Mouse (Mus musculus) urinary bladder, postnatal 14 days (tissue): ENCODE measurements around the gene Nrxn2.

Source experiments
- DNase-seq: peaks from one replicate; pipeline ENCODE4 v3.0.0; 2021; ENCODE audit warnings: low spot score

Nrxn2 gene

GRCm38 (mm10) chr19:6418233-6418879, at the start of gene Nrxn2:
TSS of gene Nrxn2 (plus strand) at chr19:6418731.
- peak; percentile 86 for DNase-seq

- no peak for DNase-seq
These were observed 48.4 kb upstream of the Nrxn2 start for GRCm38 (mm10) chr19:6370175-6370574.

DNA sequence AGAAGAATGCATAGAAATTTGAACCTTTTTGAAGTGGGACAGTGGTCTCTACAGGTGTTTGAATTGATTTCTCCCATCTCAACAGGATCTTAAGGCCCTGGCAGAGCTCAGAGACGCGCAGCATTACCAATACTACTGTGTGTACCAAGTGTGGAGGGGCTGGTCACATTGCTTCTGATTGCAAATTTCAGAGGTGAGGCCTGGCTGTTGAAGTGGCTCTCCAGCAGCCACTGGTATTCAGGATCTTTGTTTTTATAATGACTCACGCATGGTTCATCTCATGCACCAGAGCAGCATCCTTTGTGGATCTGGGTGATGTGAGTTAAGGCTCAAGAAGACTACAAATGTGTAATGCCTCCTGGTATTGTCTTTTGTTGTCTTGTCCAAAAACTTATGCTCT, 46.1 kb upstream of the Nrxn2 start:
- DNase-seq, result no peak

DNA sequence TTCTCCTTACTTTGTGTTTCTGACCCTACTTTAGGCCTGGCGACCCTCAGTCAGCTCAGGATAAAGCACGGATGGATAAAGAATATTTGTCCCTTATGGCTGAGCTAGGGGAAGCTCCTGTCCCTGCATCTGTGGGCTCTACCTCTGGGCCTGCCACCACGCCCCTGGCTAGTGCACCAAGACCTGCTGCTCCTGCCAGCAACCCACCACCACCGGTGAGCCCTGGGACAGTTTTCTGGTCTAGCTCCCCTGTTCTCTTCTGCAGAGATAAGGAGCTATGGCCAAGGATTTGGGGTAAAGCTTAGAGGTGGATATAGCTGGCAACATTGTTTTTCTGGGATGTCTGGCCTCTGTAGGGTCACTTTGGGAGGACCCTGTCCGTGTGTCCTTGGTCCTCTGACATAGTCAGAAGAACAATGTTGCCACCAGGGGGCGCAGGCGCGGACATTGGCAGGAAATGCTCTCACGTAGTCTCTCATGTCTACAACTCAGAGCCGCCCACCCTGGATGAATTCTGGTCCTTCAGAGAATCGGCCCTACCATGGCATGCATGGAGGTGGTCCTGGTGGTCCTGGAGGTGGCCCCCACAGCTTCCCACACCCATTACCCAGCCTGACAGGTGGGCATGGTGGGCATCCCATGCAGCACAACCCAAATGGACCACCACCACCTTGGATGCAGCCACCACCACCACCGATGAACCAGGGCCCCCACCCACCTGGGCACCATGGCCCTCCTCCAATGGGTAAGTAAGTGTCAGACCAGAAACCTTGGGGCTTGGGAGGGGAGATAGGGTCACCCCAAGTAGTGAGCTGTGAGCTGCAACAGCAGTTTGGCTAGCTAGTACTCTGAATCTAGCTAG, 44.8 kb upstream of the Nrxn2 start:
- peak; percentile 87 for DNase-seq

DNA sequence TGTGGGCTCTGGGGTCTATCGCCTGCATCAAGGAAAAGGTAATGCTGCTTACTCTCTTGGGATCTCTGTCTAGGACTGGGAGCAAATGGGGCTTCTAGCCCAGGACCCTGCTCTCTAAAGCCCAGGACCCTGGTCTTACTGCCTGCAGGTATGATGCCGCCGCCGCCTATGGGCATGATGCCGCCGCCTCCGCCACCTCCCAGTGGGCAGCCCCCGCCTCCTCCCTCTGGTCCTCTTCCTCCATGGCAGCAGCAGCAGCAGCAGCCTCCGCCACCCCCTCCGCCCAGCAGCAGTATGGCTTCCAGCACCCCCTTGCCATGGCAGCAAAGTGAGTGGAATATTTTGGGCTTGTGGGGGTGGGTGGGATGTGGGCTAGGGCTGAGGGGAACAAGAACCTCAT, 44.0 kb upstream of the Nrxn2 start:
- no peak for DNase-seq

DNA sequence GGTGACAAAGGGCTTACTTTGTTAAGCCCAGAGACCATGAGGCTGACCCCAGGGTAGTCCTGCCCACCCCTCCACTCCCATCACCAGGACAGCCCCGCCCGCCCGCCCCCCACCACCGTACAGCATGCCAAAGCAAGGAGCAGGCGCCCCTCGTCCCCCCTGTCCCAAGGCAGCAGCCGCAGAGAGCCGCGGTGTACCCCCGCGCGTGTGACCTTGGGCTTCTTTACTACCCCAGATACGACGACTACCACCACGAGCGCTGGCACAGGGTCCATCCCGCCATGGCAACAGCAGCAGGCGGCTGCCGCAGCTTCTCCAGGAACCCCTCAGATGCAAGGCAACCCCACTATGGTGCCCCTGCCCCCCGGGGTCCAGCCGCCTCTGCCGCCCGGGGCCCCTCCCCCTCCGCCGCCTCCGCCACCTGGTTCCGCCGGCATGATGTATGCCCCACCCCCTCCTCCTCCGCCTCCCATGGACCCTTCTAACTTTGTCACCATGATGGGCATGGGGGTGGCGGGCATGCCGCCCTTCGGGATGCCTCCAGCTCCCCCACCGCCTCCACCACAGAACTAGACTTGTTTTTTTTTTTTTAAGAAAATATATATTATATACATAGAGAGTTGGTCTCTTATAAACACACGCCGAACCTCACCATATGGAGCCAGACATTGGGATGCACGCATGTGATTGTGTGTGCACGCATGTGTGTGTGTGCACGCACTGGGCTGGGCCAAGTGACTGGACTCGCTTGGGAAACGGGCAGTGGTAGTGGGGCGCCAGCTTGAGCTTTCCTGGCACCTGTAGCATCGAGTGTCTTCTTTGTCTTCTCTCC, 42.9 kb upstream of the Nrxn2 start:
- DNase-seq, result no peak

GRCm38 (mm10) chr19:6376255-6376564, 42.3 kb upstream of the Nrxn2 start:
- DNase-seq, result peak; percentile 58

GRCm38 (mm10) chr19:6376643-6377042, 41.9 kb upstream of the Nrxn2 start:
- DNase-seq, result no peak

DNA sequence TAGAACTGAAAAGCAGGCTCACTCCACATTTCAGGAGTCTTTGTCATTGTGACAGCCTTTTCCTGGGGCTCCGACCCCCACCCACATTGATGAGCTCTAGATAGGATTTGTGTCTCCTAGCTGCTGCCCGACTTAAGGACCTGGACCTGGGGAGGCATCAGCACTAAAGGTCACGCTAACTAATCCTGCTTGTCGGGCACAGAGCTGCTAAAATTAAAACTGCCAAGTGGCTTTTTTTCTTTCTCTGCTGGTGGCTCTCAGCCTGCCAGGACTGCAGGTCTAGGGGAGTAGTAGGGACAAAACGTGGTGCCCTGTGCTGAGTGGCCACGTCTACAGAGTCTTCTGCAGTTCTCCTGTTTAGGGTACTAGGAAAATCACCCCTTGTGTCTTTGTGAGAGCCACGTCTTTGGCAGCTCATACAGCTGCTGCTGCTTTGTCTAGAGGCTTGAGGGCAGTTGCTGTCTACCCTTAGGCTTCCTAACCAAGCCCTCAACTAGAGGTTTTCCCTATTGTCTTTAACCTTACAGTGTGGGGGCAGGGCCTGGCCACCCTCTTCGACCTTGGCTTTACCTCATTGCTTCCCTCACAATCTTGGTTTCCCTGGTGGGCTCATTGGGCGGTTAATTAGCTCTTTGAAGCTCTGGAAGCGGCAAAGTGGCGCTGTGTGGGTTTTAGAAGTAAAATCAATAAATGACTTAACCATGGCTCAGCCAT, 41.0 kb upstream of the Nrxn2 start:
- no peak for DNase-seq

DNA sequence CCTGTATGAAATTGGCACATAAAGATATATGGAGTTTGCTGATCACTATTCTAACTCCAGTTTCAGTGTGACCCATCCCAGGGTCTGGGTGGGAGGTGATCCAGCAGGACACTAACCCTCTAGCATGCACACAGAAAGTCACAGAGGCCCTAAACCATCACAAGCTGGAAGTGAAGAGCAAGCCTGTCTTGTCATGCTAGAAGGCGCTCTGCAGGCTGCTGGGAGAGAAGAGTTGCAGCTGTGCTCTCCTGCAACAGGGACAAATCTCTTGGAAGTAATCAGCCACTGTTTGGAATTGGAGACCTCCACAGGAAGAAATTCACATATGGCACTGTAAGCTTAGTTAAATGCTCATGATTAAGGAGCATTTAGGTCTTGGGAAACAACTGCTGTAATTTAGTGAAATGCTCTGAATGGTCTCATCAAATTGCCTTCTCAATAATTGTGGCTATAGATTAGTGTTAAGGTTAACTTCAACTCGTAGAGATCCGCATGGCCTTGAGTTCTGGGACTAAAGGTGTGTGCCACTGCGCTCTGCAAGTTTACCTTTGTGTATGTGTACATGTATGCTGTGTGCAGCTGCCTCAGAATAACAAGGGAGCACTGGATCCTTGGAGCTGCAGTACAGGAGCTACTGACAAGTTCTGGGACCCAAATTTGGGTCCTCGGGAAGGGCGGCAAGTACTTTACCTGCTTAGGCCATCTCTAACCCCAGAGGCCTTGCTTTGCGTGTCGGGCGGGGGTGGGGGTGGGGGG, 37.9 kb upstream of the Nrxn2 start:
- no peak for DNase-seq

DNA sequence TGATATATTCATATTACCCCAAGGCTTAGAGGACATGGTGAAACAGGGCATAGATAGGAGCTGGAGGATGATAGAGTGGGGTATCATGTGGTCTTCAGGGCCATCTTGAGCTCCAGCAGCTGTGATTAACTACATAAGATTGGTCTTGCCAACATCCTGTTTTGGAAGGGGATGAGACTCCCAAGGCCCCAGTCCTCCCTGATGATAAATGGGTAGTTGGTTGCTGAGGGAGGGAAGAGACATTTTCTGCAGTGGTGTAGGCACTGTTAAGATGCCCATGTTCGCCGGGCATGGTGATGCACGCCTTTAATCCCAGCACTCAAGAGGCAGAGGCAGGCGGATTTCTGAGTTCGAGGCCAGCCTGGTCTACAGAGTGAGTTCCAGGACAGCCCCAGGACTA, 37.3 kb upstream of the Nrxn2 start:
- no peak for DNase-seq

DNA sequence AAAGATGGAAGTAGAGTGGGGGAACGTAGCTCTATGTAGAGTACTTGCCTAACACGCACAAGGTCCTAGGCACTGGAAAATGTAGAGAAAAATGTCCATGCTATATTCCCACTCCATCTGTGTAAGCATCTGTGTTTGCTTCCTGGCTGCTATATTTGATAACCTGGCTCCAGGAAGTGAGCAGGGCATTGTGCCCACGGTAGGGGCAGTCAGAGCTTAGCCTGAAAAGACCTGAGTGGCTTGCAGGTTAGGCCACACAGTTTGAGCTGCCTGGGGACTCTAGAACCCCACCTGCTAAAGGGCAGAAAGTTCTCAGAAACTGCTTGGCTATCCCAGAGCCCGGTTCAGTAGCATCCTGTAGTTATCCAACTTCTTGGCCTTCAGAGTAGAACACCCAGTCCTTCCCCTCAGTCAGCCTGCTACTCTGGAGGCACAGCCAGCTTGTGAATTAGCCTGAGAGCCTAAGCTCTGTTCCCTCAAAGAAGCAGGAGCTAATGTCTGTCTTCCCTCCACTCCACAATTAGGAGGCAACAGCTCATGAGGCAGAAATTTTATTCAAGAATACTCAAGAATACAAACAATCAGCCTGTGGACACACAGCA, 36.1 kb upstream of the Nrxn2 start:
- no peak for DNase-seq

- DNase-seq, result no peak
These were observed 35.1 kb upstream of the Nrxn2 start for GRCm38 (mm10) chr19:6383470-6383869.

- DNase-seq, result peak; percentile 71
These were observed 34.4 kb upstream of the Nrxn2 start, which contains the start of gene Pygm for GRCm38 (mm10) chr19:6384128-6384527. TSS of gene Pygm (plus strand) at chr19:6384399.

- no peak for DNase-seq
These were observed 33.6 kb upstream of the Nrxn2 start for GRCm38 (mm10) chr19:6384954-6385353.

GRCm38 (mm10) chr19:6385419-6385818, 33.1 kb upstream of the Nrxn2 start:
- no peak for DNase-seq

- no peak for DNase-seq
These were observed 32.7 kb upstream of the Nrxn2 start for GRCm38 (mm10) chr19:6385821-6386220.

- no peak for DNase-seq
These were observed 32.3 kb upstream of the Nrxn2 start for GRCm38 (mm10) chr19:6386234-6386633.

DNA sequence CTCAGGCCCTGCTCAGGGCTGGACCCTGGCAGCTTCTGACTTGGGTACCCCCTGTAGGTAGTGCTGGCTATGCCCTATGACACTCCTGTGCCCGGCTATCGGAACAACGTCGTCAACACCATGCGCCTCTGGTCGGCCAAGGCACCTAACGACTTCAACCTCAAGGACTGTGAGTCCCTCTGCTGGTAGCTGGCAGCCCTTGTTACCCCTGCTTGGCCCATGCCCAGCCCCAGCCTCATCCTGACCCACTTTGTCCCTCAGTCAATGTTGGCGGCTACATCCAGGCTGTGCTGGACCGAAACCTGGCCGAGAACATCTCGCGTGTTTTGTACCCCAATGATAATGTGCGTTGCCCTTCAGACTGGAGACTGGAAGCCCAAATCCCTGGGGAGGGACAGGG, 30.5 kb upstream of the Nrxn2 start:
- DNase-seq, result no peak

- no peak for DNase-seq
These were observed 28.7 kb upstream of the Nrxn2 start for GRCm38 (mm10) chr19:6389803-6390202.

DNA sequence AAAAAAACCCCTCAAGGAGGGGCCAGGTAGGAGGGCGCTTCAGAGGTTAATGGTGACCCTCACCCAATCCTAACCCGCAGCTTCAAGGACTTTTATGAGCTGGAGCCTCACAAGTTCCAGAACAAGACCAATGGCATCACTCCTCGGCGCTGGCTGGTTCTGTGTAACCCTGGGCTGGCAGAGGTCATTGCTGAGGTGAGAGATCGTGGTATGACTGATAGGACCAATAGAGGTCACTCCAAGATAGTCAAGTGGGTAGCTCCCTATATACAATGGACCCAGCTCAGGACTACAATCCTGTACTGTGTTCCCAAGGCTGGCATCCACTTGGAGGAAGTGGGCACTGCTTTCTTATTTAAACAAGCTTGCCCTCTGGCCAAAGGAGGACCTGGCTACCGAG, 28.3 kb upstream of the Nrxn2 start:
- no peak for DNase-seq
